Mouse (Mus musculus) adrenal gland, postnatal 10 days (tissue): ENCODE data around the gene Atp5c1. TPM values are rescaled to one million over a fixed set of nuclear protein-coding genes. Genes with fewer than 3 reads are reported as not detected.

Source experiments
- DNase-seq: peaks from one replicate; pipeline ENCODE4 v3.0.0; 2021; ENCODE audit warnings: mixed read lengths
- long read RNA-seq, 2 experiments: library from polyadenylated mRNA; stranded (forward); transcript quantifications; one replicate each; pipeline ENCODE4 v2.0.0; 2021
- total RNA-seq, 2 experiments: library from RNA; stranded (reverse); gene quantifications; 2 replicates each; pipeline ENCODE4 v1.2.3; 2021

The Atp5c1 gene
- total RNA-seq, result 100 to 1,000 TPM; 597 to 695 TPM
- long read RNA-seq, experiment 1, transcript Atp5c1-203 (10 exons, 1,166 nt), result major isoform, 591 of 1,251 reads
- long read RNA-seq, experiment 1, transcript Atp5c1-201 (9 exons, 1,060 nt), result minor isoform, 524 of 1,251 reads
- long read RNA-seq, experiment 1, partial matches to known transcripts, result 107 of 1,251 reads
- long read RNA-seq, experiment 1, other reads (novel, unspliced or antisense), result 29 of 1,251 reads
- long read RNA-seq, experiment 2, transcript Atp5c1-201 (9 exons, 1,060 nt), result minor isoform, 333 of 792 reads
- long read RNA-seq, experiment 2, transcript Atp5c1-203 (10 exons, 1,166 nt), result major isoform, 376 of 792 reads
- long read RNA-seq, experiment 2, partial matches to known transcripts, result 63 of 792 reads
- long read RNA-seq, experiment 2, other reads (novel, unspliced or antisense), result 20 of 792 reads

DNA sequence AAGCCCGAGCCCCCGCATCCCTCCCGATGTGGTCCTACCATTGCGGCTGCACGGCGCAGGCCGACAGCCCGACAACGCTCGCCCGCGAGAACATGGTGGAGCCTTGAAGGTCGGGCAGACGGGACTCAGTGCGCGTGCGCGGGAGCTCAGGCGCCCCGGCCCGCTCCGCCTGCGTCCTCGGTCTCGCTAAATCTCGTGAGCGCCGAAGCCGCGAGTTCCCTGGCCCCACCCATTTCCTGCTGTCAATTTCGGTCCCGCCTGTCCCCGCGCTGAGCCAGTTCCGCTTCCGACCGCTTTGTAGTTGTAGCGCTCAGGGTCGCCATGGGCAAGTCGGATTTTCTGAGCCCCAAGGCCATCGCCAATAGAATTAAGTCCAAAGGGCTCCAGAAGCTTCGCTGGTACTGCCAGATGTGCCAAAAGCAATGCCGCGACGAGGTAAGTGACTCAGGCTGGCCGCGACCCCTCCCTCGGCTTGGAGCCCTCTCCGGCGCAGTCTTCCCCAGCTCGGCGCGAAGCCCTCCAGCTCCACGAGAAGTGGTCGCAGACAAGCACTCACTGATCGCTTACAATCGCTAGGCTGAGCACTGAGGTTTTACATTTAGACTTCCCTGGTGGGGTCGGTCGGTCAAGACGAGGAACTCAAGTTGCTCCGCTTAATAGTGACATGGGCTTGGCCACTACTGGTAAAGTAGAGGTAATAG is at the start of gene Atp5c1, which contains the start of gene Kin:
Atp5c1 (minus strand) TSS at position 201 of the 701 bp plus-strand sequence.
Kin (plus strand) TSS at position 284 of the 701 bp plus-strand sequence.
- peak; percentile 97 for DNase-seq

DNA sequence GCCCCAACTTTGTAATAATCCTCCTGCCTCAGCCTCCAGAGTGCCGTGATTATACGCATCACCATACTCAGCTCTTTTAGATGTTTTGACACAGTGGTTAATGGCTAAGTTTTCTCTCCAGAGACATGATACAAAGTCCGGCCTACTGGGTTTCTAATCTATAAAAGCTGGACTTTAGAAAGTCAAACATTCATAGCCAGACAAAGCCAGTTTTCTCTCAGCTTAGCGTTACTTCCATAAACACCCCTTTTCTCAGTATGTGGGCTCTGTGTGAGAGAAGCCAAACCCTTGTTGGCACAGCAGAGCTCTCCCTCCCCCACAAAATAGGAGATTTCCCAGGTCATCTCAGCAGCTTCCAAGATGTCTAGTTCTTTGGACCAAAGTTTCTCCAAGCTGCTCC is 48.3 kb upstream of the Atp5c1 start:
- DNase-seq, result no peak

DNA sequence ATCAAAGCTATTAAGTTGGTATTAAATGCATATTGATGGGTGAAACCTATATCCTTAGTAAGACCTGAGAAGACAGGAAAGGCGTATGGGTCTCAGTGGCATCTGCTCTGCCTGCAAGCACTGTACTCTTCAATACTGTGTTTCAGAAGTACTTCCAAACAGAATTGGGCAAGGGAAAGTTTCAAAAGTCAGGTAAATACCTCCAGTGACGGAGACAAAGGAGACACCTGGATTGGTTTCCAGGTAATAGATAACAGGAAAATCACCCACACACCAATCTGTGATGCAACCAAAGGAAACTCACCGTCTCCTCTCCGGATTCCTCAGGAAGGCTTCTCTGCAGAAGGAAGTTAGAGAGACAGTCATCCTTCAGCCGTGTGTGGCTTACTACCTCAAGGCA is 47.2 kb upstream of the Atp5c1 start:
- no peak for DNase-seq

DNA sequence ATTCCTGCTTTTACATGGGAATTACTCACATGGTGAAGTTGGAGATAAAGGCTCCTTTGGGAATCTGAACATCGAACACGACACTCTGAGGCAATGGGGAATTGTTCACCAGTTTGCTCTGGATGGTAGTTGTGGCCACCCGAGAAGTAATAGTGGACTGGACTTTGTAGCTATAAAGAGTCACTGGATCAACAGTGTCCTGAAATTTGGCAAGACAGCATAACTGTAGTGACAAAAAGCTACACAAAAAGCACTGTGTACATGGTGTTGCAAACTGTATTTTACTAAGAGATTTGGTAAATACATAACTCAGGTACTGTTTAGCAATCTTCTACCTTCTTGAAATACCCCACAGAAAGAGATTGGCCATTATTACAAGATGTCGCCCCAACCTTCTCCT is 45.8 kb upstream of the Atp5c1 start:
- no peak for DNase-seq

GRCm38 (mm10) chr2:10121826-10122225 is 41.5 kb upstream of the Atp5c1 start:
- peak; percentile 24 for DNase-seq

GRCm38 (mm10) chr2:10119276-10119675 is 39.0 kb upstream of the Atp5c1 start:
- DNase-seq, result no peak

- DNase-seq, result no peak
Observed at GRCm38 (mm10) chr2:10118751-10119150, 38.4 kb upstream of the Atp5c1 start.

DNA sequence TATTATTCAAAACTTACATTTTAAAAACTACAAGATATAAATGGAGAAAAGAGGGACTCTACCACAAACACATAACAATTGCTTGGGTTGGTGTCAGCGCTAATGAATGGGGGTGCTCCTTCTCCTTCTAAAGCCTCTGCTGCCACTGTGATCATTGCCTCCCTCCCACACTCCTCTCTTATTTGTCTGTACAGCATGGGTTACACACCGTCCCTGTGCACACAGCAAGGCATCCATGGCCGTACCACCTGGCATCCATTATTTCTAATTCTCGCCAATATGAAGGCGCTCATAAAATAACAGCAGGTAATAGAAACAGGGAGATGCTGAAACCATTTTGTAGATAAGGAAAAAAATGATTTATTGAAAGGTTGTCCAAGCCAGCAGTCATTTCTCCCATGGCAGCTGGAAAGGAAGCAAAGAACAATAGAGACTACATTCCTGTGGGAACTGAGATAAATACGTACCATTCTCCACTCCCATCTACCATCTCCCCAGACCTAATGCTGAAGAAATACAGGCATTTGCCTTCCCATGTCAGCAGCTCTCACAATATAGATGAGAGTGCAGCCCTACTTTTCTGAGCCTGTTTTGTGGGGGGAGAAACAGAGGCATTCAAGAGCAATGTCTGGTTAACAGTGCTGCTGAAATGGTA is 28.4 kb upstream of the Atp5c1 start:
- no peak for DNase-seq

GRCm38 (mm10) chr2:10101180-10101579 is 20.9 kb upstream of the Atp5c1 start:
- peak; percentile 66 for DNase-seq

- DNase-seq, result no peak
Observed at GRCm38 (mm10) chr2:10100471-10100870, 20.2 kb upstream of the Atp5c1 start.

DNA sequence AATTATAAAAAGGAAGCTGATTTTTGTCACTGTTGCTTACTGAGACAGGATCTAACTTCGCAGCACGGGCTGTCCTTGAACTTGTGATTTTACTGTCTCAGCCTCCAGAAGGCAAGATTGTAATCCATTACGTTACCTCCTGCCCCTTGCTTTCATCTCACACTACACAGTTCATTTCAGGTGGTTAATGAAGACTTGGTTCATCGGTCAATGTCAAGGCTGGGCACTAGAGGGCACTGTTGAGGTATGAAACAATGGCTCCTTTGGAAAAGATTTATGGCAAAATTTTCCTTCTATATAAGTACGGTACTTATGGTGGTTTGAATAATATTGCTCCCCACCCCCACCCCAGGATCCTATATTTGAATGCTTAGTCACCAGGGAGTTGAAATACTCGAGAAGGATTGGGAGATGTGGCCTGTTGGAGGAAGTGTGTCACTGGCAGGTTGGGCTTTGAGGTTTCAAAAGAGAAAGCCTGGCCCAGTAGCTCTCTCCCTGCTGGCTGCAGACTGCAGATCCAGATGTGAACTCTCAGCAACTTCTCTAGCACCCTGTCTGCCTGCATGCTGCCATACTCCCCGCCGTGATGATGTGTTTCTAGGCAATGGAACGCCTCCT is 18.4 kb upstream of the Atp5c1 start:
- DNase-seq, result peak; percentile 71

DNA sequence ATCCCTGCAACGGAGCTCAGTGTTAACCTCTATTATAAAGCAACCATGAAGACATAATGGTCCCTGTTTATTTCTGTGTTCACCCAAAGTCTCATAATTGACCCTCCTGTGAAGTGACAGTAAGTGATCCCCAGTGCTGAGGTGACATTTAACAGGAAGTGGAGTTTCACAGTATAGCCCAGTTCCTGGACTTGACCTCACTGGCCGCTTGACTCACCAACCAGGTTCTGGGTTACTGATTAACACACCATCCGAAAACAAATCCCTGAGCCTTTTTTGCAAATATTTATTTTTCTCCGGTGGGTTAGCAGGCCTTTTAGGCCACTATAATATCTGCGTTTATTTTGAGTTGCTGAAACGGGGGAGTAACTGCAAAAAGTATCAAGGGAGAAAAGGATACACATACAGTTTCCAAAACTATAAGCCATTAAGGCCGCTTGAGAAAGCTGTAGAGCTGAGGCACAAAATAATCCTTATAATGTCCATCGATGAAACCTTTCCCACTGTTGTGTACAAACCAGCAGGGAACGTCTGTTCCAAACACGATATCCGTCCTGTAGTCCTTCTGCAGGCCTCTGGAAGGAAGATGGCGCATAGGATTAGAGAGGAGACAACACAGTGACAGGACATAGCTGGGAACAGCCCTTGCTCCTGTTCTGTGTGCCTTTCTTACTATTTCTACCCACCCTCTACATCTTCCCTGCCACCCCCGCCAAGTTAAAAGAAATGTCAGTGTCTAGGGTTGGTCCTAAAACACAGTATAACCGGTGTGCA is 14.2 kb upstream of the Atp5c1 start:
- no peak for DNase-seq

DNA sequence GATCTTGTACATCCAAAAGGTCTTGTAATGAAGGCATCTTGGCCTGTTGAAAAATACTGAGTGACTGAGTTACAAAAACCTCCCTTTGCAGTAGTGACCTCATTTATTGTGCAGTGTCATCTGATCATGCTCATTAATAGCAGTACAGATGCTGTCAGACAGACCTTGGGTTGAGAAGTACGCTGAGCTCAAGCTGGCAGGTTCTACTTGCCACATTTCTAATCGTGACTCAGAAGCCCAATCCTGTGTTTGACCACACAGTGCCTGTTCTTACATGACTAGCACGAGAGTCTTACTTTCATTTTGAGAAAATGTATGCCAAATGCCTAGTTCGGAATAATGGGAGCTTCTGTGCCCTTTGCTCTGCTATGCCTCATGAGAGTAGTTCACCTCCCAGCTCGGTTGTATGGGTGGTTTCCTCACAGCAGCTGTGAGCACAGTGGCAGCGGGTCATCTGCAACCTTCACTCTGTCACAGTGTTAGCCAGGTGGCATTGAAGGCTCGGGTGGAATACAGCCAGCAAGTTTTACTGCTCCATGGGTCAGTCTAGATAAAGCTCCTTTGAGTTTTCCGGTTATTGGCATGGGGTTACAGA is 7.0 kb upstream of the Atp5c1 start:
- DNase-seq, result peak; percentile 32

GRCm38 (mm10) chr2:10082737-10083136 is 2.4 kb upstream of the Atp5c1 start:
- DNase-seq, result no peak

DNA sequence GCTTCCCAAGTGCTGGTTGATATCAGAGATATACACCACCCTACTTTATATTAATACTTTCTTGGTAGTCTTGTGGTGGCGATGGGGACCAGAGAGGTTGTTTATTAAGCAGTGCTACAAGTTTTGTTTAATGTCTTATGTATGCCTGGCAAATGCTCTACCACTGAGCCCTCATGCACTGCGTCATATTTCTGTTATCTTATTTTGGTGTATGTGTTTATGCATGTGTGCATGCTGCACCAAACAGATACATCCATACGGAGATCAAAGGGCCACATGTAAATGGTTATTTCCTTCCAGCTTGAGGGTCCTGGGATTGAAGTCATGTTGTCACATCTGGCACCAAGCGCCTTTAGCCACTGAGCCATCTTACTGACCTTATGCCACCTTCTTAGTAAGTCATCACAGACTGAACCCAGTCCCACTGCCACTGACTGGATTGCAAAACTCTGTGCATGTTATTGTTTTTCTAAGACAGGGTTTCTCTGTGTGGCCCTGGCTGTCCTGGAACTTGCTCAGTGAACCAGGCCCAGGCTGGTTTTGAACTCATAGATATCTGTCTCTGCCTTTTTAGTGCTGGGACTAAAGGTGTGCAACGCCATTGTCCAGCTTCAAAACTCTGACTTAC is 1.3 kb upstream of the Atp5c1 start:
- no peak for DNase-seq

- no peak for DNase-seq
Observed at GRCm38 (mm10) chr2:10079745-10080309, 483 bp downstream of the Atp5c1 start.

DNA sequence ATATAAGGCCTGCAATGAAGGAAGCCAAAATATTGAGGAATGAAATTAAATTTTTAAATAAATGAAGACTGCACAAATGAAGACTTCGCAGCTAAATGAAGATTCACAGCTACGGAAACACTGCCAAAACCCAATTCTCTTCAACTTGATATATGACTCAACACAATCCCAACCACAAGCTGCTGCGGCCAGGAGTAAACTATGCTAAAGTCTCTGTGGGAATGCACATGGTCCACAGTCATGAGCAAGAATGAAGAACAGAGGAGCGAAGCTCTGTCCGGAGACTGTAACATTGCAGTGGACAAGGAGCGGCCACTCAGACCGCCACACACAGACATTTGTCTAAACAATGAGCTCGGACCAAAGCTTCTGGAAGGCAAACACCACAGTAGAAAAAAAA is 3.6 kb downstream of the Atp5c1 start:
- DNase-seq, result no peak

DNA sequence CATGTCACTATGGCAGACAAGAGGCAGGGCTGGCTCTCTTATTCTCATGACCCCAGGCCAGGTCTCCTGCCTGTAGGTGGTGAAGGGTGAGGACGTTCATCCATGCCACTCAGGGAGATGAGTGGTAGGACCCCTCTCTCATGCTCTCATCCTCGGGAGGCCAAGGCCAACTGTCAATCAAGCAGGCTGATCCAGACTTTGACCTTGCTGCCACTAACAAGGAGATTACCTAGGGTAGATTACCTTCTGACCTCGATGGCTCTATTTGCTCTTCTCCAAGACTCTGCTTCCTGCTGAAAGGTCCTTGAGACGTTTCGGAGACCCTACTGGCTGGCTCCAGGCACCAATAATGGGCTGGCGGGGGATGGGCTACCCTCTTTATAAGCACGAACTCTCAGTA is 5.8 kb downstream of the Atp5c1 start:
- no peak for DNase-seq

GRCm38 (mm10) chr2:10071751-10072150 is 8.6 kb downstream of the Atp5c1 start:
- DNase-seq, result no peak

- no peak for DNase-seq
Observed at GRCm38 (mm10) chr2:10058836-10059235, 21.5 kb downstream of the Atp5c1 start.
